Mouse (Mus musculus) MEL (cell line): ENCODE measurements around the gene Mmachc.

Experiments
- CHD2 ChIP-seq: IDR thresholded peaks from 2 replicates; pipeline ENCODE4 v1.6.1; 2011; ENCODE audit warnings: low read length, improper control_type of control experiment
- CTCF ChIP-seq, 3 experiments: IDR thresholded peaks in 2 of 3; conservative IDR thresholded peaks in 1 of 3; 2 replicates each; pipeline ENCODE4 v1.5.1; 2011 to 2012; ENCODE audit warnings: low read length in 3 of 3, low read depth in 2 of 3, mild to moderate bottlenecking in 2 of 3, improper control_type of control experiment in 1 of 3, inconsistent platforms in 1 of 3, mixed read lengths in 1 of 3, moderate library complexity in 1 of 3; ENCODE audit not compliant: control insufficient read depth in 1 of 3, insufficient read depth in 1 of 3, poor library complexity in 1 of 3, severe bottlenecking in 1 of 3
- GABPA ChIP-seq: IDR thresholded peaks from 2 replicates; pipeline ENCODE4 v1.6.1; 2012; ENCODE audit warnings: low read depth, mild to moderate bottlenecking, inconsistent platforms, low read length, improper control_type of control experiment, moderate library complexity
- JUND ChIP-seq: IDR thresholded peaks from 2 replicates; pipeline ENCODE4 v1.6.1; 2011; ENCODE audit warnings: low read depth, mild to moderate bottlenecking, improper control_type of control experiment, low read length
- MAFK ChIP-seq: IDR thresholded peaks from 2 replicates; pipeline ENCODE4 v1.6.1; 2011; ENCODE audit warnings: low read depth, mild to moderate bottlenecking, low read length, improper control_type of control experiment, borderline replicate concordance
- TAL1 ChIP-seq: IDR thresholded peaks from 2 replicates; pipeline ENCODE4 v1.6.1; 2012; ENCODE audit warnings: mild to moderate bottlenecking, inconsistent platforms, low read length, moderate library complexity, mixed read lengths

GRCm38 (mm10) chr4:116700964-116701363 lies 7.2 kb downstream of the Mmachc start:
- TF ChIP-seq TAL1 (no peak), MAFK (no peak), CHD2 (no peak), JUND (no peak), CTCF (IDR thresholded peaks at IDR 0.05 in 2 of 3, conservative IDR thresholded peaks at IDR 0.05 in 1 of 3; ENCODE audit: control insufficient read depth in 1 of 3, insufficient read depth in 1 of 3, low read depth in 2 of 3, low read length in 3 of 3, poor library complexity in 1 of 3, severe bottlenecking in 1 of 3) (no peak), GABPA (no peak)
